Mouse (Mus musculus) layer of hippocampus, postnatal 25 days (tissue): Measurements from ENCODE around the gene Gtf3c1. TPM values are rescaled to one million over a fixed set of nuclear protein-coding genes. Genes with fewer than 3 reads are reported as not detected.

Experiments used
- DNase-seq, 2 experiments: peaks; one replicate each; pipeline ENCODE4 v3.0.0; 2022; ENCODE audit warnings: mixed read lengths in 2 of 2, low spot score in 1 of 2; ENCODE audit errors: extremely low spot score in 1 of 2
- total RNA-seq, 2 experiments: library from RNA; stranded (reverse); gene quantifications; 2 replicates each; pipeline ENCODE4 v1.2.3; 2021

Gene Gtf3c1
- total RNA-seq, 2 experiments from 2014 or later: 108 to 112 TPM

GRCm38 (mm10) chr7:125597516-125598347 lies 109.8 kb downstream of the Gtf3c1 start:
- DNase-seq: no peak

DNA sequence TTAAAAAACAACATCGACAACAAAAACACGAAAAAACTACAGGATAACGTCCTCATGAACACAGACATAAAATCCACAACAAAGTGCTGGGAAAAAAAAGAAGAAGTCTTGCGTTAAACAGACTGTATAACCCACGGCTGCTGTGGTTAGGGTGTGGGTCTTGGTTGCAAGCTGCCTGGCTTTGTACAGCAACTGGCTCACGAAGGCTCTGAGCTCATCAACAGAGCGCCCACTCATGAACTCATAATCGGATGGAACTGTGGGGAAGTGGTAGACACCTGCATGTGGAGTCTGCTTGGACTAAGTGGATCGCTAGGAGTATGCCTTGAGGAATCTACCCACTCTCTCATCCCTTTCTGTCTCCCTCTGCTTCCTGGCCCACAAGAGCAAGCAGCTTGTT lies 110.5 kb downstream of the Gtf3c1 start:
- DNase-seq: no peak

DNA sequence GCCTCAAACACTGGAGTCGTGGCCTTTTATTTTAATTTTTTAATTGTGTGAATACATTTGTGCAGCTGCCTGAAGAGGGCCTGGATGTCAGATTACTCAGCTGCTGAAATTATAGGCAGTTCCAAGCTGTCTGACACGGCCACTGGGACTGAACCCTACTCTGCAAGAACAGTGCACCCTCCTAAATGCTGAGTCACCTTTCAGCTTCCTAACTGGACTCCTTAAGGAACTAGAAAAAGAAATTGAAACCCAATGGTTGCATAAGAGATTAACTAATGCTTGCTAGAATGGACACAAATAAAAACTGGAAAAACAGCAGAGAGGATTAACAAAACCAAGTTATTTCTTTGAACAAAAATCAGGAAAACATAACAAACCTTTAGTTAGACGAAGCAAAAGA lies 111.2 kb downstream of the Gtf3c1 start:
- DNase-seq: no peak

- no peak for DNase-seq
Measured at GRCm38 (mm10) chr7:125593831-125594230, 113.7 kb downstream of the Gtf3c1 start.

Other genes with a start within 250 kb of the Gtf3c1 start
- 10 to 100 TPM; 16.6 to 18.1 TPM for gene Nsmce1, start 216.2 kb downstream of the Gtf3c1 start, total RNA-seq
- gene Il4ra, start 155.7 kb downstream of the Gtf3c1 start, total RNA-seq: 1 to 10 TPM; 3.7 to 4.6 TPM
- gene Il21r, start 104.4 kb downstream of the Gtf3c1 start, total RNA-seq: 1 to 10 TPM in 1 of 2 experiments, under 1 TPM in 1; 0.89 to 1.1 TPM
- gene D430042O09Rik, start 108 bp upstream of the Gtf3c1 start, total RNA-seq: 10 to 100 TPM; 27.1 to 29.4 TPM